Mouse (Mus musculus): ENCODE results near the gene Anapc2. TPM values are rescaled to one million over a fixed set of nuclear protein-coding genes. Genes with fewer than 3 reads are reported as not detected.

Anapc2 gene
- polyA plus RNA-seq, 1 experiment from 2014 or later = 140 TPM

GRCm38 (mm10) chr2:25230581-25230980, 41.7 kb upstream of the Anapc2 start:
- WGBS = 85% methylated on average over 7 of the region's 7 CpGs
- H3K4me3 ChIP-seq = no peak overlapping the region
- ATAC-seq (ENCODE audit: insufficient number of reproducible peaks, low FRiP score, low TSS enrichment, low read depth) = no peak
- H3K36me3 ChIP-seq = no peaks in the 10 kb centered on the region
- peaks cover 39% of the 10 kb centered on the region; the same call in 1 of the 2 replicates for H3K27me3 ChIP-seq
- H3K27ac ChIP-seq = no peak overlapping the region
- H3K4me2 ChIP-seq = no peak overlapping the region
- peaks cover 15% of the 10 kb centered on the region for H3K4me1 ChIP-seq
- H3K9me3 ChIP-seq = no peaks in the 10 kb centered on the region
- no peak overlapping the region for H3K9ac ChIP-seq

- H3K4me3 ChIP-seq = no peak overlapping the region
- WGBS = 57% methylated on average over 12 of the region's 12 CpGs
- H3K9ac ChIP-seq = no peak overlapping the region
- no peaks in the 10 kb centered on the region for H3K36me3 ChIP-seq
- peaks cover 10% of the 10 kb centered on the region for H3K4me1 ChIP-seq
- no peak overlapping the region for H3K27ac ChIP-seq
- peaks cover 44% of the 10 kb centered on the region for H3K27me3 ChIP-seq
- no peak overlapping the region for H3K4me2 ChIP-seq
- no peak for ATAC-seq (ENCODE audit: insufficient number of reproducible peaks, low FRiP score, low TSS enrichment, low read depth)
- no peaks in the 10 kb centered on the region for H3K9me3 ChIP-seq
Observed at GRCm38 (mm10) chr2:25231038-25231437, 41.2 kb upstream of the Anapc2 start.

- no peak overlapping the region for H3K27ac ChIP-seq
- WGBS = 75% methylated on average over 4 of the region's 4 CpGs
- no peaks in the 10 kb centered on the region for H3K9me3 ChIP-seq
- H3K4me1 ChIP-seq = peaks cover 6% of the 10 kb centered on the region; the same call in 1 of the 2 replicates
- no peak for ATAC-seq (ENCODE audit: insufficient number of reproducible peaks, low FRiP score, low TSS enrichment, low read depth)
- peaks cover 49% of the 10 kb centered on the region for H3K27me3 ChIP-seq
- no peaks in the 10 kb centered on the region for H3K36me3 ChIP-seq
- no peak overlapping the region for H3K9ac ChIP-seq
- no peak overlapping the region for H3K4me3 ChIP-seq
- no peak overlapping the region for H3K4me2 ChIP-seq
Observed at GRCm38 (mm10) chr2:25233421-25233820, 38.9 kb upstream of the Anapc2 start.

GRCm38 (mm10) chr2:25234050-25234449, 38.2 kb upstream of the Anapc2 start, which contains the start of gene Slc34a3:
Gene Slc34a3 (minus strand): TSS chr2:25234364.
- ATAC-seq (ENCODE audit: insufficient number of reproducible peaks, low FRiP score, low TSS enrichment, low read depth) = no peak
- no peak within 1 kb of the TSS for H3K4me2 ChIP-seq
- H3K9ac ChIP-seq = no peak within 1 kb of the TSS
- H3K4me3 ChIP-seq = no peak within 1 kb of the TSS
- 85% methylated on average over 3 of the region's 3 CpGs for WGBS
- peaks cover 49% of the 10 kb centered on the region for H3K27me3 ChIP-seq
- H3K4me1 ChIP-seq = peaks cover 1% of the 10 kb centered on the region; the same call in 1 of the 2 replicates
- no peak within 1 kb of the TSS for H3K27ac ChIP-seq
- H3K9me3 ChIP-seq = no peaks in the 10 kb centered on the region
- no peaks in the 10 kb centered on the region for H3K36me3 ChIP-seq

GRCm38 (mm10) chr2:25234551-25235220, 37.6 kb upstream of the Anapc2 start:
- H3K4me2 ChIP-seq = no peak overlapping the region
- H3K36me3 ChIP-seq = no peaks in the 10 kb centered on the region
- H3K27ac ChIP-seq = no peak overlapping the region
- H3K27me3 ChIP-seq = peaks cover 48% of the 10 kb centered on the region
- no peaks in the 10 kb centered on the region for H3K4me1 ChIP-seq
- no peak overlapping the region for H3K9ac ChIP-seq
- H3K4me3 ChIP-seq = no peak overlapping the region
- no peak for ATAC-seq (ENCODE audit: insufficient number of reproducible peaks, low FRiP score, low TSS enrichment, low read depth)
- H3K9me3 ChIP-seq = no peaks in the 10 kb centered on the region
- WGBS = 64% methylated on average over 5 of the region's 5 CpGs

- Histone ChIP-seq H3K36me3 (no peaks in the 10 kb centered on the region), H3K4me1 (peaks cover 15% of the 10 kb centered on the region), H3K27ac (no peak within 1 kb of the TSS; the same call in 1 of the 2 replicates), H3K9ac (0 out of 2 replicates have a peak within 1 kb of the TSS, but pooled peaks have one; percentile 7), H3K27me3 (peaks cover 41% of the 10 kb centered on the region), H3K9me3 (no peaks in the 10 kb centered on the region), H3K4me2 (no peak within 1 kb of the TSS), H3K4me3 (no peak within 1 kb of the TSS)
- 38% methylated on average over 8 of the region's 8 CpGs for WGBS
- ATAC-seq (ENCODE audit: insufficient number of reproducible peaks, low FRiP score, low TSS enrichment, low read depth) = no peak
Observed at GRCm38 (mm10) chr2:25236614-25237013, 35.7 kb upstream of the Anapc2 start, which contains the start of gene Rnf224. Gene Rnf224 (minus strand): TSS chr2:25236787.

- Histone ChIP-seq H3K9ac (no peak overlapping the region), H3K36me3 (no peaks in the 10 kb centered on the region), H3K9me3 (no peaks in the 10 kb centered on the region), H3K4me1 (peaks cover 24% of the 10 kb centered on the region), H3K27ac (no peak overlapping the region; the same call in 1 of the 2 replicates), H3K27me3 (peaks cover 48% of the 10 kb centered on the region), H3K4me2 (no peak overlapping the region), H3K4me3 (no peak overlapping the region)
- 62% methylated on average over 4 of the region's 4 CpGs for WGBS
- ATAC-seq (ENCODE audit: insufficient number of reproducible peaks, low FRiP score, low TSS enrichment, low read depth) = no peak
Observed at GRCm38 (mm10) chr2:25237522-25237921, 34.8 kb upstream of the Anapc2 start.

GRCm38 (mm10) chr2:25238106-25238505, 34.2 kb upstream of the Anapc2 start:
- Histone ChIP-seq H3K27me3 (peaks cover 49% of the 10 kb centered on the region), H3K9ac (no peak overlapping the region), H3K4me3 (no peak overlapping the region), H3K4me1 (peaks cover 28% of the 10 kb centered on the region), H3K9me3 (no peaks in the 10 kb centered on the region), H3K4me2 (no peak overlapping the region), H3K27ac (no peak overlapping the region), H3K36me3 (no peaks in the 10 kb centered on the region)
- no peak for ATAC-seq (ENCODE audit: insufficient number of reproducible peaks, low FRiP score, low TSS enrichment, low read depth)

- WGBS = 80% methylated on average over 3 of the region's 3 CpGs
- Histone ChIP-seq H3K4me2 (no peak overlapping the region), H3K9ac (no peak overlapping the region), H3K4me1 (peaks cover 28% of the 10 kb centered on the region), H3K36me3 (no peaks in the 10 kb centered on the region), H3K27me3 (peaks cover 49% of the 10 kb centered on the region), H3K9me3 (no peaks in the 10 kb centered on the region), H3K27ac (no peak overlapping the region), H3K4me3 (0 out of 2 replicates have a peak overlapping the region, but pooled peaks have one; percentile 7)
- ATAC-seq (ENCODE audit: insufficient number of reproducible peaks, low FRiP score, low TSS enrichment, low read depth) = no peak
Observed at GRCm38 (mm10) chr2:25239766-25240165, 32.5 kb upstream of the Anapc2 start.

- no peaks in the 10 kb centered on the region for H3K9me3 ChIP-seq
- H3K4me3 ChIP-seq = peak overlapping the region; percentile 53
- H3K9ac ChIP-seq = 0 out of 2 replicates have a peak overlapping the region, but pooled peaks have one; percentile 21
- H3K4me1 ChIP-seq = peaks cover 28% of the 10 kb centered on the region
- peak overlapping the region; percentile 73 for H3K27ac ChIP-seq
- peaks cover 47% of the 10 kb centered on the region for H3K27me3 ChIP-seq
- H3K4me2 ChIP-seq = peak overlapping the region; percentile 97
- ATAC-seq (ENCODE audit: insufficient number of reproducible peaks, low FRiP score, low TSS enrichment, low read depth) = no peak
- WGBS = 53% methylated on average over 8 of the region's 8 CpGs
- peaks cover 3% of the 10 kb centered on the region; the same call in 1 of the 2 replicates for H3K36me3 ChIP-seq
Observed at GRCm38 (mm10) chr2:25240310-25240709, 32.0 kb upstream of the Anapc2 start.

- peak; percentile 79 for ATAC-seq (ENCODE audit: insufficient number of reproducible peaks, low FRiP score, low TSS enrichment, low read depth)
- WGBS = 1% methylated on average over 29 of the region's 29 CpGs
- peaks cover 42% of the 10 kb centered on the region for H3K27me3 ChIP-seq
Observed at GRCm38 (mm10) chr2:25240723-25241437, 31.4 kb upstream of the Anapc2 start.

GRCm38 (mm10) chr2:25241438-25241775, 30.9 kb upstream of the Anapc2 start:
- no peak overlapping the region; the same call in 1 of the 2 replicates for H3K27ac ChIP-seq
- H3K27me3 ChIP-seq = peaks cover 36% of the 10 kb centered on the region
- peak overlapping the region; percentile 53 for H3K4me3 ChIP-seq
- H3K4me1 ChIP-seq = peaks cover 28% of the 10 kb centered on the region
- no peak for ATAC-seq (ENCODE audit: insufficient number of reproducible peaks, low FRiP score, low TSS enrichment, low read depth)
- peaks cover 10% of the 10 kb centered on the region for H3K36me3 ChIP-seq
- WGBS = 14% methylated on average over 6 of the region's 6 CpGs
- no peak overlapping the region for H3K9ac ChIP-seq
- no peaks in the 10 kb centered on the region for H3K9me3 ChIP-seq
- H3K4me2 ChIP-seq = peak overlapping the region; percentile 97

More at GRCm38 (mm10) chr2:25240723-25241437, 31.4 kb upstream of the Anapc2 start:
- Histone ChIP-seq H3K9ac (0 out of 2 replicates have a peak overlapping the region, but pooled peaks have one; percentile 21), H3K4me2 (peak overlapping the region; percentile 97), H3K9me3 (no peaks in the 10 kb centered on the region), H3K4me3 (peak overlapping the region; percentile 53), H3K4me1 (peaks cover 28% of the 10 kb centered on the region), H3K27ac (peak overlapping the region; percentile 73), H3K36me3 (peaks cover 5% of the 10 kb centered on the region)
